Mouse (Mus musculus): ENCODE measurements around the gene Nr6a1. TPM values are rescaled to one million over a fixed set of nuclear protein-coding genes. Genes with fewer than 3 reads are reported as not detected.
A peak's percentile ranks its signal among the peaks of the same experiment; 100 is the strongest.

Nr6a1 gene
- polyA plus RNA-seq, 1 experiment from 2014 or later: 1.6 TPM

- Histone ChIP-seq H3K4me1 (no peaks in the 10 kb centered on the region), H3K9me3 (no peaks in the 10 kb centered on the region), H3K36me3 (no peaks in the 10 kb centered on the region), H3K9ac (no peak overlapping the region), H3K4me3 (no peak overlapping the region), H3K27me3 (no peaks in the 10 kb centered on the region), H3K27ac (no peak overlapping the region), H3K4me2 (no peak overlapping the region)
- 30% methylated on average over 4 of the region's 4 CpGs for WGBS
- ATAC-seq (ENCODE audit: borderline replicate concordance, extremely low read depth, low FRiP score, low TSS enrichment): no peak
Observed at GRCm38 (mm10) chr2:38914965-38915364, 12.5 kb downstream of the Nr6a1 start.

- WGBS: 61% methylated on average over 1 of the region's 1 CpGs
- no peak for ATAC-seq (ENCODE audit: borderline replicate concordance, extremely low read depth, low FRiP score, low TSS enrichment)
Observed at GRCm38 (mm10) chr2:38914517-38914916, 13.0 kb downstream of the Nr6a1 start.

GRCm38 (mm10) chr2:38908604-38909003 is 18.9 kb downstream of the Nr6a1 start:
- H3K4me1 ChIP-seq: no peaks in the 10 kb centered on the region
- no peaks in the 10 kb centered on the region for H3K36me3 ChIP-seq
- no peak overlapping the region for H3K9ac ChIP-seq
- no peak overlapping the region for H3K27ac ChIP-seq
- H3K27me3 ChIP-seq: no peaks in the 10 kb centered on the region
- no peak overlapping the region for H3K4me2 ChIP-seq
- H3K9me3 ChIP-seq: no peaks in the 10 kb centered on the region
- no peak for ATAC-seq (ENCODE audit: borderline replicate concordance, extremely low read depth, low FRiP score, low TSS enrichment)
- 49% methylated on average over 1 of the region's 1 CpGs for WGBS
- no peak overlapping the region for H3K4me3 ChIP-seq

More at GRCm38 (mm10) chr2:38914517-38914916, 13.0 kb downstream of the Nr6a1 start:
- Histone ChIP-seq H3K4me3 (no peak overlapping the region), H3K4me2 (no peak overlapping the region), H3K9me3 (no peaks in the 10 kb centered on the region), H3K4me1 (no peaks in the 10 kb centered on the region), H3K9ac (no peak overlapping the region), H3K27me3 (no peaks in the 10 kb centered on the region), H3K27ac (no peak overlapping the region), H3K36me3 (no peaks in the 10 kb centered on the region)

- no peaks in the 10 kb centered on the region for H3K4me1 ChIP-seq
- no peak overlapping the region for H3K4me3 ChIP-seq
- WGBS: 66% methylated on average over 5 of the region's 5 CpGs
- H3K27ac ChIP-seq: no peak overlapping the region
- no peaks in the 10 kb centered on the region for H3K9me3 ChIP-seq
- H3K9ac ChIP-seq: no peak overlapping the region
- H3K36me3 ChIP-seq: no peaks in the 10 kb centered on the region
- no peak overlapping the region for H3K4me2 ChIP-seq
- ATAC-seq (ENCODE audit: borderline replicate concordance, extremely low read depth, low FRiP score, low TSS enrichment): no peak
- H3K27me3 ChIP-seq: no peaks in the 10 kb centered on the region
Observed at GRCm38 (mm10) chr2:38906097-38906496, 21.4 kb downstream of the Nr6a1 start.

- H3K4me1 ChIP-seq: no peaks in the 10 kb centered on the region
- H3K27ac ChIP-seq: no peak overlapping the region
- 75% methylated on average over 1 of the region's 1 CpGs for WGBS
- H3K36me3 ChIP-seq: no peaks in the 10 kb centered on the region
- H3K4me2 ChIP-seq: no peak overlapping the region
- no peaks in the 10 kb centered on the region for H3K9me3 ChIP-seq
- no peak for ATAC-seq (ENCODE audit: borderline replicate concordance, extremely low read depth, low FRiP score, low TSS enrichment)
- H3K27me3 ChIP-seq: no peaks in the 10 kb centered on the region
- H3K9ac ChIP-seq: no peak overlapping the region
- no peak overlapping the region for H3K4me3 ChIP-seq
Observed at GRCm38 (mm10) chr2:38904290-38904689, 23.2 kb downstream of the Nr6a1 start.

- Histone ChIP-seq H3K27ac (no peak overlapping the region), H3K4me1 (no peaks in the 10 kb centered on the region), H3K27me3 (no peaks in the 10 kb centered on the region), H3K4me2 (no peak overlapping the region), H3K9me3 (no peaks in the 10 kb centered on the region), H3K9ac (no peak overlapping the region), H3K36me3 (no peaks in the 10 kb centered on the region), H3K4me3 (no peak overlapping the region)
- no peak for ATAC-seq (ENCODE audit: borderline replicate concordance, extremely low read depth, low FRiP score, low TSS enrichment)
Observed at GRCm38 (mm10) chr2:38902866-38903265, 24.6 kb downstream of the Nr6a1 start.

GRCm38 (mm10) chr2:38880907-38881672 is 46.4 kb downstream of the Nr6a1 start:
- Histone ChIP-seq H3K27ac (no peak overlapping the region), H3K36me3 (peaks cover 3% of the 10 kb centered on the region; the same call in 1 of the 2 replicates), H3K4me3 (no peak overlapping the region), H3K9ac (no peak overlapping the region), H3K27me3 (no peaks in the 10 kb centered on the region), H3K4me2 (no peak overlapping the region), H3K4me1 (no peaks in the 10 kb centered on the region), H3K9me3 (no peaks in the 10 kb centered on the region)
- no peak for ATAC-seq (ENCODE audit: borderline replicate concordance, extremely low read depth, low FRiP score, low TSS enrichment)
- WGBS: 77% methylated on average over 5 of the region's 5 CpGs

- Histone ChIP-seq H3K4me2 (no peak overlapping the region), H3K27ac (no peak overlapping the region), H3K4me1 (no peaks in the 10 kb centered on the region), H3K27me3 (no peaks in the 10 kb centered on the region), H3K9me3 (no peaks in the 10 kb centered on the region), H3K36me3 (0 out of 2 replicates have a peak, but pooled peaks cover 14% of the 10 kb centered on the region), H3K4me3 (no peak overlapping the region), H3K9ac (no peak overlapping the region)
- WGBS: 53% methylated on average over 1 of the region's 1 CpGs
- ATAC-seq (ENCODE audit: borderline replicate concordance, extremely low read depth, low FRiP score, low TSS enrichment): no peak
Observed at GRCm38 (mm10) chr2:38874544-38875108, 52.9 kb downstream of the Nr6a1 start.

- H3K4me1 ChIP-seq: no peaks in the 10 kb centered on the region
- H3K27me3 ChIP-seq: no peaks in the 10 kb centered on the region
- no peak overlapping the region for H3K4me2 ChIP-seq
- H3K4me3 ChIP-seq: no peak overlapping the region
- 52% methylated on average over 1 of the region's 1 CpGs for WGBS
- no peak for ATAC-seq (ENCODE audit: borderline replicate concordance, extremely low read depth, low FRiP score, low TSS enrichment)
- H3K9me3 ChIP-seq: no peaks in the 10 kb centered on the region
- 0 out of 2 replicates have a peak, but pooled peaks cover 11% of the 10 kb centered on the region for H3K36me3 ChIP-seq
- H3K27ac ChIP-seq: no peak overlapping the region
- H3K9ac ChIP-seq: no peak overlapping the region
Observed at GRCm38 (mm10) chr2:38872730-38873129, 54.8 kb downstream of the Nr6a1 start.

- ATAC-seq (ENCODE audit: borderline replicate concordance, extremely low read depth, low FRiP score, low TSS enrichment): no peak
Observed at GRCm38 (mm10) chr2:38866711-38867110, 60.8 kb downstream of the Nr6a1 start.

GRCm38 (mm10) chr2:38864011-38864410 is 63.5 kb downstream of the Nr6a1 start:
- WGBS: 47% methylated on average over 4 of the region's 4 CpGs
- no peak overlapping the region for H3K9ac ChIP-seq
- H3K36me3 ChIP-seq: 0 out of 2 replicates have a peak, but pooled peaks cover 3% of the 10 kb centered on the region
- no peak overlapping the region for H3K4me2 ChIP-seq
- H3K4me3 ChIP-seq: no peak overlapping the region
- H3K27ac ChIP-seq: no peak overlapping the region
- no peaks in the 10 kb centered on the region for H3K9me3 ChIP-seq
- H3K4me1 ChIP-seq: no peaks in the 10 kb centered on the region
- peak; percentile 57; the same call in 1 of the 2 replicates for ATAC-seq (ENCODE audit: borderline replicate concordance, extremely low read depth, low FRiP score, low TSS enrichment)
- no peaks in the 10 kb centered on the region for H3K27me3 ChIP-seq

More at GRCm38 (mm10) chr2:38866711-38867110, 60.8 kb downstream of the Nr6a1 start:
- Histone ChIP-seq H3K4me1 (no peaks in the 10 kb centered on the region), H3K4me3 (no peak overlapping the region), H3K9ac (no peak overlapping the region), H3K27ac (no peak overlapping the region), H3K27me3 (no peaks in the 10 kb centered on the region), H3K4me2 (no peak overlapping the region), H3K36me3 (no peaks in the 10 kb centered on the region), H3K9me3 (no peaks in the 10 kb centered on the region)
- 67% methylated on average over 1 of the region's 1 CpGs for WGBS

- Histone ChIP-seq H3K9ac (no peak overlapping the region), H3K27ac (no peak overlapping the region), H3K9me3 (no peaks in the 10 kb centered on the region), H3K27me3 (no peaks in the 10 kb centered on the region), H3K4me3 (no peak overlapping the region), H3K36me3 (peaks cover 13% of the 10 kb centered on the region; the same call in 1 of the 2 replicates), H3K4me1 (no peaks in the 10 kb centered on the region), H3K4me2 (no peak overlapping the region)
- ATAC-seq (ENCODE audit: borderline replicate concordance, extremely low read depth, low FRiP score, low TSS enrichment): no peak
- 80% methylated on average over 1 of the region's 1 CpGs for WGBS
Observed at GRCm38 (mm10) chr2:38851797-38852196, 75.7 kb downstream of the Nr6a1 start.
